In the genomic region with DNA sequence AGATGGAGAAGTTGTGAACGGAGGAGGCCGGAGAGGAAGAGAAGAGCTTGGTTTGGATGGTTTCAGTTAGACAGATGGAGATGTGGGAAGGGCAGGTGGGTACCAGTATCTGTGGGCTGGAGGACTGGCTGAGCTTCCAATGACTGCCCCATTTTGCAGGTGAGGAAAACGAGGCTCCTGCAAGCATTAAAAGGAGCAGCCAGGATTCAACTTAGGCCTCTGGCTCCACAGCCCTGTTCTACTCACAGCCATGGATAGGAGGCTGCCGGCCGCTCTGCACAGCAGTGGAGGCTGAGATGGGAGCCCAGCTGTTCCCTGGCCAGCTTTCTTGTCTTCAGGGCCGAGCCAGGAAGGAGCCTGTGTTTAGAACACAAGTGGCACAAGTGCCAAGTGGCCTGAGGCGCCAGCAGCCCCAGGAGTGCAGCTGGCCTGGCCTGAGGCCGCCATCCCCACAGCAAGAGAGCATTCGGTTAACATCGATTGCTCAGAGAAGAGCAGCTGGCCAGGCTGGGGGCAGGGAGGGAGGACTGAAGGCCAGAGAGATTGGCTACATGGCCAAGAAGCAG, we compare ENCODE assay signal across 10 mouse cellular contexts.
DNase-seq lines count a peak whose midpoint lies in the region; ATAC-seq lines count a peak whose summit lies in the region.
"Had no signal": no experiment of that assay in that cellular context is flagged by ENCODE, and none has a peak within 500 bp of the region (broad histone marks: within the 10 kb centered on the region; RNA-seq: fewer than 3 reads in every experiment).

No protein-coding gene starts in this region.

- H3K36me3 ChIP-seq in neural tube, embryonic 12.5 days: no peaks in the 10 kb centered on the region
- no peaks in the 10 kb centered on the region for H3K36me3 ChIP-seq in neural tube, embryonic 15.5 days
- no peaks in the 10 kb centered on the region for H3K36me3 ChIP-seq in limb, embryonic 13.5 days
- H3K36me3 ChIP-seq: heart, embryonic 15.5 days had no signal

- no peaks in the 10 kb centered on the region for H3K27me3 ChIP-seq in neural tube, embryonic 12.5 days (replicated peaks)
- H3K27me3 ChIP-seq in neural tube, embryonic 15.5 days (replicated peaks): no peaks in the 10 kb centered on the region
- 0 out of 2 replicates have a peak, but pooled peaks cover 4% of the 10 kb centered on the region for H3K27me3 ChIP-seq in limb, embryonic 13.5 days
- H3K27me3 ChIP-seq: heart, embryonic 15.5 days had no signal

- 56% methylated on average over 10 of the region's 10 CpGs for WGBS in neural tube, embryonic 12.5 days
- WGBS in neural tube, embryonic 15.5 days: 56% methylated on average over 10 of the region's 10 CpGs
- WGBS in limb, embryonic 13.5 days: 61% methylated on average over 10 of the region's 10 CpGs

- no peak overlapping the region for H3K4me3 ChIP-seq in neural tube, embryonic 12.5 days
- no peak overlapping the region for H3K4me3 ChIP-seq in neural tube, embryonic 15.5 days (replicated peaks)
- H3K4me3 ChIP-seq in limb, embryonic 13.5 days: no peak overlapping the region
- H3K4me3 ChIP-seq: heart, embryonic 15.5 days had no signal

- no peak for ATAC-seq in neural tube, embryonic 12.5 days (ENCODE audit: low FRiP score, low read depth)
- no peak for ATAC-seq in neural tube, embryonic 15.5 days (ENCODE audit: low FRiP score)
- no peak for ATAC-seq in limb, embryonic 13.5 days (ENCODE audit: low FRiP score, low read depth)
- no peak for ATAC-seq in erythroid progenitor cell, adult 5-6 weeks (replicated peaks; ENCODE audit: low FRiP score, poor library complexity, severe bottlenecking)

- peak; percentile 80 for DNase-seq in adrenal gland, adult 2 months
- DNase-seq in adrenal gland, adult 18-20 months (ENCODE audit: low spot score in 2 of 2): no peak
- peak; percentile 77 for DNase-seq in gastrocnemius, postnatal 25 days
- DNase-seq in kidney, adult 11 months: no peak

- 0 out of 2 replicates have a peak overlapping the region, but pooled peaks have one; percentile 38 for H3K9ac ChIP-seq in neural tube, embryonic 12.5 days
- no peak overlapping the region for H3K9ac ChIP-seq in neural tube, embryonic 15.5 days (replicated peaks)
- H3K9ac ChIP-seq in limb, embryonic 13.5 days: 0 out of 2 replicates have a peak overlapping the region, but pooled peaks have one; percentile 25
- H3K9ac ChIP-seq: heart, embryonic 15.5 days; liver, embryonic 14.5 days had no signal

- H3K4me2 ChIP-seq in neural tube, embryonic 12.5 days (replicated peaks): no peak overlapping the region
- no peak overlapping the region for H3K4me2 ChIP-seq in neural tube, embryonic 15.5 days
- H3K4me2 ChIP-seq in limb, embryonic 13.5 days (replicated peaks): no peak overlapping the region
- H3K4me2 ChIP-seq: heart, embryonic 15.5 days had no signal

- no peak overlapping the region for H3K27ac ChIP-seq in neural tube, embryonic 12.5 days
- no peak overlapping the region for H3K27ac ChIP-seq in neural tube, embryonic 15.5 days (replicated peaks)
- H3K27ac ChIP-seq in limb, embryonic 13.5 days: no peak overlapping the region
- H3K27ac ChIP-seq: liver, embryonic 14.5 days had no signal

- H3K4me1 ChIP-seq in neural tube, embryonic 12.5 days: peaks cover 42% of the 10 kb centered on the region
- H3K4me1 ChIP-seq in neural tube, embryonic 15.5 days: peaks cover 48% of the 10 kb centered on the region
- peaks cover 28% of the 10 kb centered on the region for H3K4me1 ChIP-seq in limb, embryonic 13.5 days

- H3K9me3 ChIP-seq in neural tube, embryonic 12.5 days: no peaks in the 10 kb centered on the region
- H3K9me3 ChIP-seq in neural tube, embryonic 15.5 days (replicated peaks): no peaks in the 10 kb centered on the region
- no peaks in the 10 kb centered on the region for H3K9me3 ChIP-seq in limb, embryonic 13.5 days
- H3K9me3 ChIP-seq: heart, embryonic 15.5 days had no signal

Comparison
In these comparisons a context has a peak if more than half of its experiments do, and no peak if none do; other contexts are left out.
1. DNase-seq: peak in adrenal gland, adult 2 months (single experiment) and gastrocnemius, postnatal 25 days (single experiment); none in adrenal gland, adult 18-20 months (0 of 2) and kidney, adult 11 months (single experiment).